Mouse (Mus musculus): ENCODE data around the gene Smtnl1. TPM values are rescaled to one million over a fixed set of nuclear protein-coding genes. Genes with fewer than 3 reads are reported as not detected.

Gene Smtnl1
- polyA plus RNA-seq, 1 experiment: 0.94 TPM

- H3K27me3 ChIP-seq (ENCODE audit: control insufficient read depth, insufficient read depth, low read length): no peaks in the 10 kb centered on the region
- H3K4me1 ChIP-seq (replicated peaks; ENCODE audit: control insufficient read depth, insufficient read depth, low read length): no peaks in the 10 kb centered on the region
- H3K36me3 ChIP-seq (ENCODE audit: control insufficient read depth, insufficient read depth, low read length): no peaks in the 10 kb centered on the region
- TF ChIP-seq CTCF (IDR thresholded peaks at IDR 0.05; ENCODE audit: borderline replicate concordance, control insufficient read depth, extremely low read depth, insufficient read depth, low read length, poor library complexity) (no peak), POLR2A (IDR thresholded peaks at IDR 0.05; ENCODE audit: control insufficient read depth, extremely low read depth, insufficient read depth, low read length, poor library complexity) (no peak)
- H3K4me3 ChIP-seq (ENCODE audit: control insufficient read depth, insufficient read depth, low read length): no peak overlapping the region
- no peak for DNase-seq
- WGBS: 91% methylated on average over 3 of the region's 3 CpGs
- H3K27ac ChIP-seq (ENCODE audit: control insufficient read depth, insufficient read depth, low read length): no peak overlapping the region
Measured at GRCm38 (mm10) chr2:84761309-84761708, 61.1 kb downstream of the Smtnl1 start.

Other genes with a start within 250 kb of the Smtnl1 start
- 10.5 and 13.6 TPM in 2 replicates for gene Ctnnd1, start 171.9 kb downstream of the Smtnl1 start, polyA plus RNA-seq (2012; rRNA removed)
- not detected in 2 replicates for gene Btbd18, start 163.6 kb downstream of the Smtnl1 start, polyA plus RNA-seq (2012; rRNA removed)
- gene Selenoh, start 151.9 kb downstream of the Smtnl1 start, polyA plus RNA-seq (2012; rRNA removed): 172 and 191 TPM in 2 replicates
- not detected in 2 replicates for gene Gm28635, start 144.6 kb downstream of the Smtnl1 start, polyA plus RNA-seq (2012; rRNA removed)
- 10.6 and 11.6 TPM in 2 replicates for gene Med19, start 144.2 kb downstream of the Smtnl1 start, polyA plus RNA-seq (2012; rRNA removed)
- 50.2 and 53.8 TPM in 2 replicates for gene Tmx2, start 143.5 kb downstream of the Smtnl1 start, polyA plus RNA-seq (2012; rRNA removed)
- 53.6 and 57.1 TPM in 2 replicates for gene Zdhhc5, start 107.5 kb downstream of the Smtnl1 start, polyA plus RNA-seq (2012; rRNA removed)
- 25.0 and 29.3 TPM in 2 replicates for gene Clp1, start 95.3 kb downstream of the Smtnl1 start, polyA plus RNA-seq (2012; rRNA removed)
- 1.2 and 2.0 TPM in 2 replicates for gene Ypel4, start 88.6 kb downstream of the Smtnl1 start, polyA plus RNA-seq (2012; rRNA removed)
- 0.15 TPM in 1 of 2 replicates, not detected in the other for gene Gm19426, start 79.0 kb downstream of the Smtnl1 start, polyA plus RNA-seq (2012; rRNA removed)
- gene Serping1, start 47.2 kb downstream of the Smtnl1 start, polyA plus RNA-seq (2012; rRNA removed): 64.6 and 93.7 TPM in 2 replicates
- gene Ube2l6, start 23.8 kb downstream of the Smtnl1 start, polyA plus RNA-seq (2012; rRNA removed): 27.7 and 35.3 TPM in 2 replicates
- 23.0 and 29.0 TPM in 2 replicates for gene Timm10, start 4.3 kb upstream of the Smtnl1 start, polyA plus RNA-seq (2012; rRNA removed)
- 106 and 123 TPM in 2 replicates for gene Slc43a1, start 16.2 kb upstream of the Smtnl1 start, polyA plus RNA-seq (2012; rRNA removed)
- gene Rtn4rl2, start 64.1 kb upstream of the Smtnl1 start, polyA plus RNA-seq (2012; rRNA removed): 1.8 and 2.1 TPM in 2 replicates
- gene Slc43a3, start 113.9 kb upstream of the Smtnl1 start, polyA plus RNA-seq (2012; rRNA removed): 64.3 and 65.0 TPM in 2 replicates
- gene Prg2, start 157.8 kb upstream of the Smtnl1 start, polyA plus RNA-seq (2012; rRNA removed): 3.3 and 5.5 TPM in 2 replicates
- 0.48 and 0.88 TPM in 2 replicates for gene Prg3, start 165.6 kb upstream of the Smtnl1 start, polyA plus RNA-seq (2012; rRNA removed)
- 248 and 287 TPM in 2 replicates for gene Ssrp1, start 214.6 kb upstream of the Smtnl1 start, polyA plus RNA-seq (2012; rRNA removed)
- gene P2rx3, start 214.8 kb upstream of the Smtnl1 start, polyA plus RNA-seq (2012; rRNA removed): 0.38 and 0.54 TPM in 2 replicates
- 32.5 and 36.9 TPM in 2 replicates for gene Tnks1bp1, start 225.4 kb upstream of the Smtnl1 start, polyA plus RNA-seq (2012; rRNA removed)

Measured in thymus, adult 2 months (tissue).